Comparison of ENCODE assay signal across 9 mouse cellular contexts in the genomic region with DNA sequence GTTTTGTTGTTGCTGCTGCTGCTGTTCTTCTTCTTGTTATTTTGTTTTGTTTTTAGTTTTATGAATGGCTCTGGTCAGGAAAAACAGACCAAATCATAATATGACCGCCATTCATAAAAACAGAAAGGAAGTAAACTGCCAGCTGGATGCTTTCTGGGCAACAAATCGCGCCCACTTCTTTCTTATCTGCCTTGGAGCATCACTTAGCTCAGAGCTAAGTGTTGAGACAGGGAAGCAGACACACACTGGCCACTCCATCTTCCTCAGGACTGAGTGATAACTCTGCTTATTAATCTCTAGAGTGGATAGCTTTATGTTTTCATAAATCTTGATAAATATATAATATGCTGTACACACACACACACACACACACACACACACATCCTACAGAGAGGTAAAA.
DNase-seq lines count a peak whose midpoint lies in the region; ATAC-seq and TF ChIP-seq lines count a peak whose summit lies in the region.
"Had no signal": no experiment of that assay in that cellular context is flagged by ENCODE, and none has a peak within 500 bp of the region (broad histone marks: within the 10 kb centered on the region; RNA-seq: fewer than 3 reads in every experiment).

No protein-coding gene starts in this region.

- 62% methylated on average over 3 of the region's 3 CpGs for WGBS in kidney, adult 2 months
- 58% methylated on average over 3 of the region's 3 CpGs for WGBS in embryonic facial prominence, embryonic 14.5 days
- 41% methylated on average over 3 of the region's 3 CpGs for WGBS in hindbrain, postnatal 0 days

- H3K4me1 ChIP-seq in kidney, adult 2 months (ENCODE audit: control insufficient read depth, insufficient read depth, low read length) = peaks cover 7% of the 10 kb centered on the region; the same call in 1 of the 2 replicates
- H3K4me1 ChIP-seq in embryonic facial prominence, embryonic 14.5 days (ENCODE audit: control insufficient read depth, insufficient read depth, low read length) = peaks cover 24% of the 10 kb centered on the region
- no peaks in the 10 kb centered on the region for H3K4me1 ChIP-seq in hindbrain, postnatal 0 days (ENCODE audit: insufficient read depth, low read length)

- no peak for TF ChIP-seq POLR2A in kidney, adult 2 months (IDR thresholded peaks at IDR 0.05; ENCODE audit: low read depth, low read length)

- H3K4me2 ChIP-seq in embryonic facial prominence, embryonic 14.5 days (ENCODE audit: low read depth, low read length) = peak overlapping the region; percentile 31
- peak overlapping the region; percentile 21; the same call in 1 of the 2 replicates for H3K4me2 ChIP-seq in hindbrain, postnatal 0 days (ENCODE audit: low read depth, low read length)
- H3K4me2 ChIP-seq: liver, embryonic 13.5 days had no signal

- no peak overlapping the region for H3K27ac ChIP-seq in kidney, adult 2 months (ENCODE audit: insufficient read depth, low read depth, low read length)
- peak overlapping the region; percentile 9 for H3K27ac ChIP-seq in embryonic facial prominence, embryonic 14.5 days (replicated peaks; ENCODE audit: low read depth, low read length)
- no peak overlapping the region for H3K27ac ChIP-seq in hindbrain, postnatal 0 days
- H3K27ac ChIP-seq: liver, embryonic 13.5 days had no signal

- H3K9ac ChIP-seq in embryonic facial prominence, embryonic 14.5 days (ENCODE audit: low read depth, low read length) = no peak overlapping the region
- no peak overlapping the region for H3K9ac ChIP-seq in hindbrain, postnatal 0 days (replicated peaks; ENCODE audit: low read length)
- H3K9ac ChIP-seq: liver, embryonic 13.5 days had no signal

- ATAC-seq in common myeloid progenitor, adult 5-6 weeks (replicated peaks; ENCODE audit: low read depth, poor library complexity, severe bottlenecking) = peak; percentile 59
- ATAC-seq in embryonic facial prominence, embryonic 14.5 days (ENCODE audit: low read depth) = no peak
- no peak for ATAC-seq in hindbrain, postnatal 0 days
- ATAC-seq: activated CD4-positive, CD25-positive, alpha-beta regulatory T cell, adult 4 months had no signal

- no peaks in the 10 kb centered on the region for H3K36me3 ChIP-seq in kidney, adult 2 months (ENCODE audit: control insufficient read depth, insufficient read depth, low read length)
- no peaks in the 10 kb centered on the region for H3K36me3 ChIP-seq in embryonic facial prominence, embryonic 14.5 days (ENCODE audit: control insufficient read depth, insufficient read depth, low read length)
- H3K36me3 ChIP-seq in hindbrain, postnatal 0 days (ENCODE audit: insufficient read depth, low read length) = no peaks in the 10 kb centered on the region
- H3K36me3 ChIP-seq: liver, embryonic 13.5 days had no signal

- no peak for TF ChIP-seq CTCF in kidney, adult 2 months (conservative IDR thresholded peaks at IDR 0.05; ENCODE audit: insufficient read depth, insufficient read length, low read depth, low read length)
- no peak for TF ChIP-seq CTCF in hindbrain, postnatal 0 days (IDR thresholded peaks at IDR 0.05; ENCODE audit: low read depth)

- DNase-seq in kidney, adult 2 months = no peak
- DNase-seq in kidney, postnatal 25 days = no peak
- DNase-seq in embryonic facial prominence, embryonic 14.5 days (ENCODE audit: low spot score) = no peak
- DNase-seq in hindbrain, postnatal 0 days (ENCODE audit: low spot score) = no peak
- DNase-seq in layer of hippocampus, adult 9-10 months (ENCODE audit: low spot score) = no peak
- DNase-seq in gastrocnemius, postnatal 25 days = no peak
- DNase-seq: liver, embryonic 13.5 days had no signal

- no peaks in the 10 kb centered on the region for H3K9me3 ChIP-seq in embryonic facial prominence, embryonic 14.5 days (ENCODE audit: control insufficient read depth, low read length)
- H3K9me3 ChIP-seq in hindbrain, postnatal 0 days (ENCODE audit: low read length) = no peaks in the 10 kb centered on the region
- H3K9me3 ChIP-seq: liver, embryonic 13.5 days had no signal

- peak overlapping the region; percentile 8; the same call in 1 of the 2 replicates for H3K4me3 ChIP-seq in kidney, adult 2 months (ENCODE audit: insufficient read depth, low read depth, low read length)
- no peak overlapping the region for H3K4me3 ChIP-seq in embryonic facial prominence, embryonic 14.5 days (ENCODE audit: low read depth, low read length)
- no peak overlapping the region for H3K4me3 ChIP-seq in hindbrain, postnatal 0 days (ENCODE audit: low read length)
- H3K4me3 ChIP-seq: liver, embryonic 13.5 days had no signal

- H3K27me3 ChIP-seq in kidney, adult 2 months (replicated peaks; ENCODE audit: control insufficient read depth, insufficient read depth, low read length) = no peaks in the 10 kb centered on the region
- no peaks in the 10 kb centered on the region for H3K27me3 ChIP-seq in embryonic facial prominence, embryonic 14.5 days (replicated peaks; ENCODE audit: control insufficient read depth, insufficient read depth, low read length)
- no peaks in the 10 kb centered on the region for H3K27me3 ChIP-seq in hindbrain, postnatal 0 days (ENCODE audit: insufficient read depth, low read length)
- H3K27me3 ChIP-seq: liver, embryonic 13.5 days had no signal
